Mouse (Mus musculus): Measurements from ENCODE around the gene Mex3b. TPM values are rescaled to one million over a fixed set of nuclear protein-coding genes. Genes with fewer than 3 reads are reported as not detected.

Gene Mex3b
- polyA plus RNA-seq, 1 experiment from 2014 or later: 21.3 TPM

DNA sequence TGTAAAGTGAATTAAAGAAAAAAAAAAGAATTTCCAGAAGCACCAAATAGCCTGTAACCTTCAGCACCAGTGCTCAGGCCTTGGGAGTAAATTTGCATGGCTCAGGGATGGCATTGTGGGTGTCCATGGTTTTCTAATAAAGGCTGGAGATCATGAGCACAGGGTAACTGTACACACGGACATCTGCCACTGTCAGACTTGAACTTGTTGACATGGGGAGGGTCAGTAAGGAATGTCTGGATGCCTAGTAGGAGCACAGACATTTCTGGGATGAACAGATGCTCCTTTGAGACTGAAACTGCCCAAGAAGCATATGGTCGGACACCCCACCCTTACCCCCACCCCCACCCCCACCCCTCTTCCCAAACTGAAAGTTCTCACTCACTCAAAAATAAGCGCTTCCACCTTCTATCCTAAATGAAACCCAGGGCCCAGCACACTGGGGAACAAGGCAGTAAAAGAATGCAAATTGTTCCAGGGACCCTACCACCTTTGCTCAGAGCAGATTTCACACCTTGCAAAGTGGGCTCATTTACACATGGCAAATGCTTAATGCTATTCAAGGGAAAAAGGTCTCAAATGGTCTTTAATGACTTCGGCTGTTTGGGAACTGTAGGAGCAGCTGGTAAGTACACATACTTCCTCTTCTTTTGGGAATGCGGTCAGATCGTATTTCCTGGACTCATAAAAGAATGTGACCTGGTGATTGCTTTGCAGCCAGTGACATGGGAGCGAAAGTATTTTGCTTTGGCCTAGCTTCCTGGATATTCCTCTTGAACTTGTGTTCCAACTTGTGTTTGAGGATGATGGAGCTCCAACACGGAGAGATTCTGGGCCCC is 32.5 kb downstream of the Mex3b start:
- 78% methylated on average over 8 of the region's 8 CpGs for WGBS

GRCm38 (mm10) chr7:82903006-82903405 is 35.9 kb downstream of the Mex3b start:
- H3K9ac ChIP-seq (replicated peaks): no peak overlapping the region
- no peak overlapping the region for H3K4me2 ChIP-seq
- H3K27ac ChIP-seq (replicated peaks): no peak overlapping the region
- H3K4me1 ChIP-seq: 0 out of 2 replicates have a peak, but pooled peaks cover 5% of the 10 kb centered on the region
- H3K27me3 ChIP-seq (replicated peaks): no peaks in the 10 kb centered on the region
- no peaks in the 10 kb centered on the region for H3K9me3 ChIP-seq (replicated peaks)
- no peak for ATAC-seq (ENCODE audit: low FRiP score)
- no peak overlapping the region for H3K4me3 ChIP-seq (replicated peaks)
- WGBS: 78% methylated on average over 3 of the region's 3 CpGs
- H3K36me3 ChIP-seq: no peaks in the 10 kb centered on the region

More for the DNA sequence above, 32.5 kb downstream of the Mex3b start:
- no peak for ATAC-seq (ENCODE audit: low FRiP score)
- H3K27ac ChIP-seq (replicated peaks): no peak overlapping the region
- no peaks in the 10 kb centered on the region for H3K36me3 ChIP-seq
- no peak overlapping the region for H3K4me2 ChIP-seq
- no peaks in the 10 kb centered on the region for H3K9me3 ChIP-seq (replicated peaks)
- H3K4me1 ChIP-seq: peaks cover 11% of the 10 kb centered on the region; the same call in 1 of the 2 replicates
- no peaks in the 10 kb centered on the region for H3K27me3 ChIP-seq (replicated peaks)
- H3K4me3 ChIP-seq (replicated peaks): no peak overlapping the region
- no peak overlapping the region for H3K9ac ChIP-seq (replicated peaks)

DNA sequence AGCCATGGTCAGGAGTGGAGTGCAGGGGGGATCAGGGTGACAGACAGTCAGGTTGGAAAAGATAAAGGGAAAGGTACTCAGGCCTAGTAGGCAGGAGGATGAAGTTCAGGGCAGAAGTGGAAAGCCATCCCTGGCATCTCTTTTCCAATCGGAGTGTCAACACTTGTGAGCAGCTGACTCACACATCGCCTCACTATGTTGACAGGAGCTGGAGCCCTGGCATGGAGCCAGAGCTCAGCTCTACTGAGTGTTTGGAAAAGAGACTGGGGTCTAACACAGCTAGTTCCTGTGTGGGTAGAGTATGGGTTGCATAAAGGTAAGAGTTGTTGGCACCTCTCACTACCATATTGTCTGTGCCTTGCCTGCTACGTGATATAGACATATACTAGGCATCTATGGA is 38.4 kb downstream of the Mex3b start:
- Histone ChIP-seq H3K27ac (replicated peaks) (peak overlapping the region; percentile 41; the same call in 1 of the 2 replicates), H3K9ac (replicated peaks) (no peak overlapping the region), H3K36me3 (no peaks in the 10 kb centered on the region), H3K4me2 (no peak overlapping the region), H3K4me1 (0 out of 2 replicates have a peak, but pooled peaks cover 5% of the 10 kb centered on the region), H3K27me3 (replicated peaks) (no peaks in the 10 kb centered on the region), H3K9me3 (replicated peaks) (no peaks in the 10 kb centered on the region), H3K4me3 (replicated peaks) (no peak overlapping the region)
- WGBS: 73% methylated on average over 3 of the region's 3 CpGs
- no peak for ATAC-seq (ENCODE audit: low FRiP score)

DNA sequence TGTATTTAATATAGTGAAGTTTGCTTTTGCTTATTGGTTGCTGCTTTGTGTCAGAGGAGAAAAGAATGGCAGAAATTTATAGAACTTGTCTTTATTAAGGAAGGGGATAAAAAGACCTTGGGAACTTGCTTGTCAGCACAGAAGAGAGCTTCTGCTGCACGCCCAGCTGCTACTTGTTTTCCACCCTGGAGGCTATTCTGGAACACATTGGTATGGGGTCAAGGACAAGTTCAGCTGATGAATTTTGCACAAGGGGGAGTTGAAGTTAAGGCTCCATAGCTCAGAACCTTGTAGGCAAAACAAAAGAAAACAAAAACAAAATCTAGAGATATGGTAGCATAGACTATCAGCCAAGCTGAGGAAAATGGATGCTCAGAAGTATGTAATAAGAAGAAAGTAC is 39.9 kb downstream of the Mex3b start:
- H3K4me3 ChIP-seq (replicated peaks): no peak overlapping the region
- no peak overlapping the region for H3K27ac ChIP-seq (replicated peaks)
- no peaks in the 10 kb centered on the region for H3K36me3 ChIP-seq
- ATAC-seq (ENCODE audit: low FRiP score): no peak
- 75% methylated on average over 1 of the region's 1 CpGs for WGBS
- H3K9me3 ChIP-seq (replicated peaks): no peaks in the 10 kb centered on the region
- 0 out of 2 replicates have a peak, but pooled peaks cover 5% of the 10 kb centered on the region for H3K4me1 ChIP-seq
- no peak overlapping the region for H3K9ac ChIP-seq (replicated peaks)
- H3K27me3 ChIP-seq (replicated peaks): no peaks in the 10 kb centered on the region
- H3K4me2 ChIP-seq: no peak overlapping the region

- H3K27ac ChIP-seq (replicated peaks): no peak overlapping the region
- no peaks in the 10 kb centered on the region for H3K4me1 ChIP-seq
- H3K9me3 ChIP-seq (replicated peaks): no peaks in the 10 kb centered on the region
- H3K9ac ChIP-seq (replicated peaks): no peak overlapping the region
- 75% methylated on average over 10 of the region's 10 CpGs for WGBS
- no peak overlapping the region for H3K4me2 ChIP-seq
- no peak overlapping the region for H3K4me3 ChIP-seq (replicated peaks)
- H3K27me3 ChIP-seq (replicated peaks): no peaks in the 10 kb centered on the region
- ATAC-seq (ENCODE audit: low FRiP score): no peak
- no peaks in the 10 kb centered on the region for H3K36me3 ChIP-seq
Observed at GRCm38 (mm10) chr7:82910536-82911384, 43.6 kb downstream of the Mex3b start.

DNA sequence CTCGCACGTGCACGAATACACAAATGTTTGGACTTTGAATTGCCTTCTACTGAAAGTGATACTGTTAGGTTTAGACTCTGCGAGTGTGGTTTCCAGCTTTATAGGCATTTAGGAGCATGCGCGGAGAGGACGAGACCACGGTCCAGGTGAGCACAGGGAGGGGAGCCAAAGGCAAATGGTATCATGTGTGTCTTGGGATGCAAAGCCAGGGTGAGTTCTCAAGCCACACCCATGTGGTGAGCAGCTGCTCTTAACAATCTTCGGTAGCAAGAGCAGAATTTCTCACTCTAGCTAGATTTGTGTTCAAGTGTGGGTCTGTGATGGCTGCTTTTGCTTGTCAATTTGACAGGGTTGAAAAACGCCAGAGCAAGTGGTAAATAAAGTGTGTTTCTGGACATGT is 44.4 kb downstream of the Mex3b start:
- WGBS: 90% methylated on average over 10 of the region's 10 CpGs
- no peak overlapping the region for H3K4me3 ChIP-seq (replicated peaks)
- no peak overlapping the region for H3K27ac ChIP-seq (replicated peaks)
- H3K9me3 ChIP-seq (replicated peaks): no peaks in the 10 kb centered on the region
- no peaks in the 10 kb centered on the region for H3K4me1 ChIP-seq
- no peak for ATAC-seq (ENCODE audit: low FRiP score)
- H3K36me3 ChIP-seq: no peaks in the 10 kb centered on the region
- no peaks in the 10 kb centered on the region for H3K27me3 ChIP-seq (replicated peaks)
- H3K4me2 ChIP-seq: no peak overlapping the region
- no peak overlapping the region for H3K9ac ChIP-seq (replicated peaks)

GRCm38 (mm10) chr7:82914297-82914696 is 47.2 kb downstream of the Mex3b start:
- WGBS: 74% methylated on average over 4 of the region's 4 CpGs
- H3K4me1 ChIP-seq: no peaks in the 10 kb centered on the region
- ATAC-seq (ENCODE audit: low FRiP score): no peak
- no peak overlapping the region for H3K4me2 ChIP-seq
- H3K27me3 ChIP-seq (replicated peaks): no peaks in the 10 kb centered on the region
- H3K27ac ChIP-seq (replicated peaks): no peak overlapping the region
- no peak overlapping the region for H3K9ac ChIP-seq (replicated peaks)
- no peaks in the 10 kb centered on the region for H3K36me3 ChIP-seq
- H3K9me3 ChIP-seq (replicated peaks): no peaks in the 10 kb centered on the region
- H3K4me3 ChIP-seq (replicated peaks): no peak overlapping the region

Other genes starting within 250 kb of the Mex3b start
- gene Saxo2, start 218.8 kb upstream of the Mex3b start, polyA plus RNA-seq (2015; fragmentation: Nextera tagmentation; extraction: Ambion mirVana): 28.9 and 37.7 TPM in 2 replicates
- 20.8 and 21.1 TPM in 2 replicates for gene Efl1, start 218.7 kb upstream of the Mex3b start, polyA plus RNA-seq (2015; fragmentation: Nextera tagmentation; extraction: Ambion mirVana)

Measured in neural tube, embryonic 15.5 days (tissue).